Mouse (Mus musculus) urinary bladder, adult 18-20 months (tissue): ENCODE measurements around the gene Fam20a.
A peak's percentile ranks its signal among the peaks of the same experiment; 100 is the strongest.

ENCODE experiments used
- DNase-seq, 2 experiments: peaks; one replicate each; pipeline ENCODE4 v3.0.0; 2022; ENCODE audit warnings: low spot score in 2 of 2, mixed read lengths in 2 of 2

Gene Fam20a

DNA sequence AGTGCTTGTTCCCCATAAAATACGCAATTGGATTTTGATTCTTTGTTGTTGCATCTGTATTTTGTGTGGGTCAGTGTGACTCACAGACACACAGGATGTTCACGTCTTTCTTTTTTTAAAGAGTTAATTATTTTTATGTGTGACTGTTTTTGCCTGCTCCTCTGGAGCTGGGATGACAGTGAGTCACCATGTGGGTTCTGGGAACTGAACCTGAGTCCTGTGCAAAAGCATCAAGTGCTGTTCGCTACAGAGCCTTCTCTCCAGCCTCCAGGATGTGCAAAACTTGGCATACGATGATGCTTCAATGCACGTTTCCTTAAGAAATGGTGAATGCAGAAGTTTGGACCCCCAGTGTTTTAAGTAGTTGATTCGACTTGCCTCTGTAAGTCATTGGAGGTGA is 67.5 kb downstream of the Fam20a start:
- no peak for DNase-seq

DNA sequence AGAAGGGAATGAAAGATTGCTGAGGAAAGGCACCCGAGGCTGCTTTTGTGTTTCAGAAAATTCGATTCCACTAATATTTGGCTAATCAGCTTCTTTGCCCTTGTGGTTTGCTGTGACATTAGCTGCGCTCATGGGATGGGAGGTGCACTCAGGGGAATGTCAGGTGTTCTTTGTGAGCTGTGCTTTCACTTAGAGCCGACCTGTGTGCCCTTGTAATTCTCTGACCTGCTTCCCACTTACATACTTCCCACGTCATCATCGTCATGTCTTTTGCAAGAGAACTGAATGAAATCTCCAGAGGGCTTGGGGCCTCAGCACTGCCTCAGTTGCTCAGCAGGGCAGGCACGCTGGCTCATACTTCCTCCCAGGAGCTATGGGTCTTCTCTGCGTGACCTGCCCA is 68.9 kb downstream of the Fam20a start:
- no peak for DNase-seq

DNA sequence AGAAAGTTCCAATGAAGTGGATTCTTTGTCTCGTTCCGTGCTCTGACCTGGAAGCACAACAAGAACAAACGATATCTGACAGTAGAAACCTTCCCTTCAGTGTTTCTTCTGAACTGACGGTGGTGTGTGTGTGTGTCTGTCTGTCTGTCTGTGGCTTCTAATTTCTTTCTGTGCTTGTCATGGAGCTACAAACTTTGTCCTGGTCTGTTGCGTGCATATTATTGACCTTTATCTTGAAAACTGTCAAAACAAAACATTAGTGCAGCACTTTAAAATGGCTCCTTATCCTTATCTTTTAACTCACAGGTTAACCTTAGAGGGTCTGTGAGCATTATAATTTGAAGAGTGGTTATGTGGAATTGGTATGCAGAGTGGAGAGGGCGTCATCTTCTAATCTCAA is 69.6 kb downstream of the Fam20a start:
- no peak for DNase-seq

DNA sequence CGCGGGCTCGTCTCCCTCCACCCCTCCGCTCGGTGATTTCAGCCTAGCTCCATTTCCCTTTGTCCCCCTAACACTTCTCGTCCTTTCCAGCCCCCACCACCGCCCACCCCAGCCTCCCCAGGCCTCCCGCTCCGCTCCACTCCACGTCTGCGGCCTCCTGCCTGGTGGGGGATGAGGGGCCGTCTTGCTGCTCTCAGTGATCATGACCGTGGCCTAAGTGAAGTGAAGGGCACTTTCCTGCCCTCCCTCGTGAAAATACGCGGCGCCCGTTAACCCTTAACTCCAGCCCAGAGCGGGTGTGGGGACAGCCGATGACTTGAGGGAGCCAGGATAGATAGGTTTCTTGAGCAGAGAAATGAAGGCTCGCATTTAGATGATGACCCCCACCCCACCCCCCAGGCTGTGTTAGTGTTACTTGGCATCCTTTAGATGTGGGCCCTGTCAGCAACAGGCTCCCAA is 70.5 kb downstream of the Fam20a start:
- peak; percentile 24 to 37 for DNase-seq

DNA sequence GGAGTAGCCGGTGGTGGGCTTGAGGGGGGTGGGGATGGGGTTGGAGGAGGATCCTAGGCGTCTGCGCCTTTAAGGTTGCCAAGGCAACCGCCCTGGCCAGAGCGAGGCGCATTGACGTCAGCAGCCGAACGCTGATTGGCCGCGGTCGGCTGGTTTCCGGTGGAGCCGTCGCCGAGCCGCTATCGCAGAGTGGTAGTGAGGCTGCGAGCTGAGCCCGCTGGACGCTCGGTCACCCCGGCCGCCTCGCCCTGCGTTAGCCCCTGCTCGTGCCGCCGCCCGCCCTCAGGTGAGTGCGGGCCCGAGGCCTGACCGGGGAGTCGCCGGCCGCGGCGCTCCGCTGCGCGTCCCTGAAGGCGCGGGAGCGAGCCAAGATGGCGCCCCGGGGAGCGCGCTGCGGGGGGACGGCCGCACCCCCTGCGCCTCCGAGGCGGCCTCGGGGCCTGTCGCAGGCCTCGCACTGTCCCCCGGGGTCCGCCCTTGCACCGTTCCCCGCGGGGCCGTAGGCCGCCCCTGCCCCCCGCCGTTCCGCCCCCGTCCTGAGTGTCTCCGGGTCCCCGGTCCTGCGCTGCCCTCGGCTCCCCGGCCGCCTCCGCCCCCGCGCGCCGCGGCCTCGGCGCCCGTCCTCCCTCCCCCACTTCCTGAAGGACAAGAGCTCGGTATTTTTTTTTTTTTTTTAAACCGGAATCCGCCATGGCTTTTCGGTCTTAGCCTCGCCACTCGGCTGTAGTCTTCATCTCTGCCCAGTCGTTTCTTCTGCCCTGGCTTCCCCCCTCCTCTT is 71.1 kb downstream of the Fam20a start:
- peak; percentile 88 to 90 for DNase-seq

DNA sequence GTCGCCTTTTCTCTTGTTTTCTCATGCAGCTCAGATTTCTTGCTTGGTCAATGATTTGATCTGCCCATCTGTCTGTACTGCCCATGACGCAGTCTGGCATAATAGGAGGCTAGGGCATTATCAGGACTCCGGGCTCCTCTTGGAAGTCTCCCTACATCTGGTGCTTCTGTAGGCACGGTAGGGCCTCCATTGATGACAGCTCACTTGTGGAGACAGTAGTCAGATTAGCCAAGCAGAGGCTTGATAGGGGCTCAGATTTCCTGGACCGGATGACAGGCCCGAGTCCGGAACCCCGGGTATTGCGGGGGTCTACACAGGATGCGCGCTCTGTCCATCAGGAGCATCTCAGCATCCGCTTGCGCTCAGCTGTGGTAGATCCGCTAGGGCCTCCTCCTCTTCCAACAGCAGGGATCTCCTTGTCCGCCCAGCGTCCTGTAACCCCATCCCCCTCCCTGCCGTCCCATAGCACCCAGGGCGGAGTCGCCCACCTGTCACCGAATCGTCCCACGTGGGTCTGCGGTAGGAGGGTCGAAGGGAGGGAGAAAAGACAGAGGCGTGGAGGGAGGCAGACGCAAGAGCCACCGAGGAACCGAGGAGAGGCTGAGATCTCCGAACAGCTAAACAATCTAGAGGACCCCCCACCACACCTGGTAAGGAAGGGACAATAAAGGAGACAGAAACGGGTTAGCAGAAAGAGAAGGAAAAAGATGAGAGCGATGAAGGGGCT is 71.9 kb downstream of the Fam20a start:
- peak; percentile 49 to 62 for DNase-seq

DNA sequence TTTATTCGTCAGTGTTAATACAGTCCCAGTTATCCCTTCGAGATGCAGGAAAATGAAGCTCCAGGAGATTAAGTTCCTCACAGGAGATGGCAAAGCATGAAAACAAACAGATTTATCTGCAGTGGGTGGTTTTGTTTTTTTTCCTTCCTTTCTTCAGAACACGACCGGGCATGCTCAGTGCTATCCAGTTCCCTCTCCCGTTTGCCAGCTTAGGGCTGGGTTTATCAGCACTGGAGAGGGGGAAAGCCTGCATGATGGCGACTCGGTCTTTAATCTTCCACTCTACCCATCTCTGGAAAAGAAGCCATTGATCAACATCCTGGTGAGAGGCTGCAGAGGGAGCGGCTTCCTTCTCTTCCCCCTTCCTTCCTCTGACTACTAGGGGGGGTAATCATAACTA is 72.9 kb downstream of the Fam20a start, which contains the start of gene Prkar1a:
Gene Prkar1a, plus strand, starts transcription at position 200 of the 400 bp plus-strand sequence.
- no peak for DNase-seq

DNA sequence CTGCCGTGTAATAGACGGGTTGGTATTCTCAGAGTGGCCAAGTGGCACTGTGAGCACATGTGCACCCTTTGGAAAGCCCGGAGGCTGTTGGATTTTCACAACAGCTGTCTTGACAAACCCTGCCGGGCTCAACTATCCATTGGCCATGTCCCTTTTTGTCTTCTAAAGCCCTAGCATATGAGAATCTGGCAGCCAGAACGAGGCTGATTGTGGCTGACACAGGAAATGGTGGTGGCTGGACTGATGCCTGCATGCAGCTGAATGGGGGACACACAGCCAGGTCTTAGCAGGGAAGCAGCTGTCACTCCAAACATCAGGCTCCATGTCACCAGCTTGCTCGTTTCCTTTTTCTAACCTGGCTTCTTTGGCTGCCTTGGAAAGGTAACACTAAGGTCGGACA is 73.6 kb downstream of the Fam20a start:
- no peak for DNase-seq

DNA sequence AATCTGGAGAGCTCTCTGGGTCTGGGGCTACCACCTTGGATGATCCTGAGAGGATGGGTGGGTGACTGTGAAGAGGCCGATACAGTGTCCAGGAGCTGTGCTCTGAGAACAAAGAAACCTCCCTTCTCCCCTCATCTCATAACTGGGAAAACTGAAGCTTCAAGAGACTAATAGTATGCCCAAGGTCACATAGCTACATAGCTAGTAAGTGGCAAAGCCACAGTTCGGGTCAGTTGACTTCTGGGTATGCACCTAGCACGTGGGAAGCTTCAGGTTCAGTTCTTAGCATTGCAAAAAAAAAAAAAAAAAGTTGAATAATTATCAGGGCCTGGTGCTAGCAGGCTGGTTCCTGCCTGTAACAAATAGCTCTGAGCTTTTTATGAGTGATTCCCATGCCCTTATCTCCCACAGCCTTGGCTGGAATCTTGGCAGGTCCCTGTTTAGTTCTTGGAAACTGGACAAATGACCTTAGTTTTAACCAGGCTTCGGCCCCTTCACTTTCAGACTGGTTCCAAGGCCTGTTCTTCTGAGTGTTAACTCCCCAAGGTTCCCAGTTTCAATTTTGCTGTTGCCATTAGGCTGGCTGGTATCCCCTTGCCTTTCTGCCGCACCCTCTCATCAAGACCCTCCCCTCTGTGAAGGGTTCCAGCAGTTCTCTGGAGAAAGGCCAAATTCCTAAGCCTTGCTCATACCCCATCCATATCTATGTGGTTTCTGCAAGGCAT is 80.4 kb downstream of the Fam20a start:
- DNase-seq = no peak

DNA sequence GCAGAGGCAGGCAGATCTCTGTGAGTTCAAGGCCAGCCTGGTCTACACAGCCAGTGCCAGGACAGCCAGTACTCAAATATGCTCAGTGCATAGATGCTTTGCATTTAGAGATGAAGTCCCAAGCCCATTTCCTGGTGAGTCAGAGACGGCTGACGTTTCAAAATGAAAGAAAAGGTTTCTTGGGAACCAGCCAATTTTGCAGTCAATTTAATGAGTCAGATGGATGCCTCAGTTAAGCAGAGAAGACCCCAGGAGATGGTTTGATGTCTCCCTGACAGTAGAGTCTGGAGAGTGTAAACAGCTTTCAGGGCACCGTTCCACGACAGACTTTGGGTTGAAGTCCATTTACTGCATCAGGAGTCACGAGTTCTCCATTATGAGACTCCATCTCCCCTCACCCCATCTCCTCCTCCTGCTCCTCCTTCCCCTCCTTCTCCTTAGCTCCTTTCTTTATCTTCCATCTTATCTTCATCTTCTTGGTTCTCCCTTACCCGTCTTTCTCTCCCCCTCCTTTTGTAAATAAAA is 86.1 kb downstream of the Fam20a start:
- DNase-seq = no peak

DNA sequence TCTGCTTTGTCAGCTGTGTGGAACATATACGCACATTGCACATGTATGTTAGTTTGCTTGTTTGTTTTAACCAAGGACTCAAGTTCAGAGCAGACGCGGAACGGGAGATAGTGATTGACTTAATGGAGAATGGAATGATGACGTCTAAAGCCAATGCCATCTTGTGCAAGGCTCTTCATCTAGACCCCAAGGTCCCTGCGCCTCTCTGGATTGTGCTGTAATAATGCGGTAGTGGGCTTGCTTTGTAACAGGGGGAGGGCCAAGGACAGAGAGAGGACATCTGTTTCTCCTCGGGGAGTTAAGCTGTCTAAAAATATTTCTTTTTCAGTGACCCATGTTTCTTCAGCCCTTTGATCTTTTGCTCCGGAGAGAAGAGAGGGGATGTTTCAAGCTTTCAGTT is 87.2 kb downstream of the Fam20a start:
- DNase-seq = no peak

DNA sequence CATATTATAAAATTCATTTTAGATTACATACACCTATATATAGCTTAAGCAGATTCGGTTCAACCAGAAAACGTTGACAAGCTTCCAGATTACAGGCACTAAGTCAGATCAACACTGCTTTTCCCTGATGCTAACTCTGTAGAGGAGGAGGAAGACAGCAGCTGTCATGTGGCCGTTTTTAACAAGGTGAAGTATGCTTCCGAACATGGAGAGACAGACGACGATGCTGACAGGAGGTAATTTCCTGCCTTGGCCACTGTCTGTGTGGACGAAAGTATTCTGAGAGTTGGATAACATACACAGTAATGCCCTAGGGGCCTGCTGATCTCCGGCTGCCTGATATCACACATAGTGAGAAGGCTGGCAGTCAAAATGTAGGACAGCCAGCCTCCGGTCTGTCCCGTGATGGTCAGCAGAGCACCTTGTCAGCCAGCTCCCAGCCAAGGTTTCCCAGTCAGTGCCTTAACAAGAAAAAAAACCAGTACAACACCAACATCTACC is 93.0 kb downstream of the Fam20a start:
- no peak for DNase-seq

DNA sequence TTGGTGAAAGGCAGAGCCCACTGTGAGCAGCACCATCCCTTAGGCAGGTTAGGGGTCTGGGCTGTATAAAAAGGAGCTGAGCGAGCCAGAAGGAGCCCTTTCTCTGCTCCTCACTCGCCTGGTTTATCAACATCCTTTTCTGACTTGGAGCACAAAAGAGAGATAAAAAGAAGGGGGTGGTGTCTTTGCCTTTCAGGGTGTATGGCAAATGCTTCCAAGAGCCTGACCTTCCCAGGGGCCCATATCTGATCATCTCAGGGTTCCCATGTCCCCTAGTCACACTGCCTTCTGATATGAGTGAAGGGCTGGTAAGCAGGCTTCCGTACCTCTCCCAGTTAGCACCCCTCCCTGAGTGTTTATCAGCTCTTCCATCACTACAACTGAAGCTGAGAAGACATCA is 94.0 kb downstream of the Fam20a start:
- no peak for DNase-seq

DNA sequence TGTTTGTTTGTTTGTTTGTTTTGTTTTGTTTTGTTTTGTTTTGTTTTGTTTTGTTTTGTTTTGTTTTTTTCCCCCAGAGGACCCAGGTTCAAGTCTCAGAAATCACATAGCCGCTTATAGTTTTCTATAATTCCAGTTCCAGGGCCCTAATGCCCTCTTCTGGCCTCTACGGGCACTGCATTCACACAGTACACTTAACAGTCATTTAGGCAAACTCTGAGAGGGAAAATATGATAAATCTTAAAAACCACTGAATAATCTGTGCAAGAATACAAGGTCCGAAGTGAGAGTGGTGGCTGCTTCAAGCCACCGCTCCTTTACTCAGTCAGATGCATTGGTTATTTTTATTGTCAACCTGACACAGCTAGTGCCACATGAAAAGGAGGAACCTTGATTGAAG is 94.4 kb downstream of the Fam20a start:
- DNase-seq = no peak

DNA sequence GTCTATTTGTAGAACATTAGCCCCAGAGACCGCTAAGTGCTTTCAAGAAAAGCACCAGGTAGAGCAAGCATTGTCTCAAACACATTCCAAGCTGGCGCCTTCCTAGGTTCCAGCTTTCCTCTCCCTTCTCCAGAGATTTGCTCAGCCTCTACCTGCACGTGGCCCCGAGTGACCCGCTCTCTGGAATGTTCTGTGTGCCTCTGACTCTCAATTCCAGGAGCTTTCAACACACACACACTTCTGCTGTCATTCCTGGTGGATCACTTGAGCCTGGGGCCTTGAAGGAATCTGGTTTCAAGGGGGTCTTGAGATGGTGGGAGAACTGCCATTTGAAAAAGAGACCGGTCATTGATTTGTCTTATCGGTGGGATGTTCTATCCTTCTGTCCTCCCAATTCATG is 98.8 kb downstream of the Fam20a start:
- DNase-seq = no peak

DNA sequence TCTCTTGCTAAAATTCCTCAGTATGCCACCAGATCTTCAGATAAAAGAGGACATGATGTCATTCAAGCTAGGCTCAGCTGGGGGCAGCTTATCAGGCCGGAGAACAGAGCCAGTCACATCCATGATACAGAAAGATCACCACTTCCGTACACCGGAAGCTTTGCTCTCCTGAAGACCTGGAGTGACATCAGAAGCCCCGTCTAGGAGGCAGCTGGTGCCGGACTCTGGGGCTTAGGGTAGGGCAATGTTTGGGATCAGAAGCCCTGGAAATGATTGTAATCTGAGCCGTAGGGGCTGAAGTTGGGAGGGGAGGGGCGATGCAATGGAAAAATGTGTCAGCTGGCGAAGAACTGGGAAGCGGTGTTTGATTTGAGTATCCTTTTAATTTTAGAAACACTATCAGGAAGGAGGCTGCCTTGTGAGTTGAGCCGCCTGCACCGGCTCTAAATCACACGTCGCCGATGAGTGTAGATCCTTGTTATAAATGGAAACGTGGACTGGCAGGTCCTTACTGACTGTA is 99.5 kb downstream of the Fam20a start:
- no peak for DNase-seq

DNA sequence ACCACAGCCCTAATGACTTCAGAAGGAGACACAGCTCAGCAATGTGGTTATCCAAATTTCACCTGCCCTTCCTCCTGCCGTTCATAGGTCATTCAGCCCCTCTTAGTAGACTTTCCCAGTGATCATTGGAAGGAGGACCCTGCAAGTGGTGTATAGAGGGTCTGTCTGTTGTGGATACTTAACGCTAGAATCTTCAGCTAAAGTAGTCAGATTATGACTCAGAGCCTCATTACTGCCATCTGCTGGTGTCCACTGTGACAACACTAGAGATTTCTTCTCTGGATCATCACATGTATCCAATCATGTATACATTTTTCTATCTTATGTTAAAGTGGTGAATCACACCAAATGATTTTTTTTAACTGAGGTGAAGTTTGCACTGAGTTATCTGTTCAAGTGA is 100.9 kb downstream of the Fam20a start:
- DNase-seq = peak in 1 of 2 experiments; percentile 39

DNA sequence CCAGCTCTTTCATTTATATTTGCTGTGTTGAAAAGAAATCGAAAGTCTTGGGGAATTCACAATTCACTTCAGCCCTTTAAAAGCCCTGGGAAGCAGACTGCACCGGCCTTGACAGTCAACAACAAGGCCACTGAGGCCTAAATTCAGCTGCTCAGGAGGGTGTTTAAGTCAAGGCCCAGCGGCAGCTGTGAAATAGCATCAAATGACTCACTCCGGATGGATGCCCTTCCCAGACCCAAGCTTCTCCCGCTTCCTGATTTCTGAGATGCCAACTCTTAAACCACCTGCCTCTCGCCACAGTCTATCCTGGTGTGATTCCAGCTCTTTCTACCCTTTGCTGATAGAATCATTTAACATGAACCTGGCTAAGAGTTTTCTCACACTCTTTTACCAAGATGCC is 101.7 kb downstream of the Fam20a start:
- no peak for DNase-seq
